Mouse (Mus musculus) CH12.LX (cell line): ENCODE data around the gene Ate1.

Experiments
- CTCF ChIP-seq, 2 experiments: IDR thresholded peaks in 1 of 2; conservative IDR thresholded peaks in 1 of 2; 2 replicates each; pipeline ENCODE4 v1.5.1; 2011 to 2012; ENCODE audit warnings: low read depth in 2 of 2, low read length in 2 of 2, improper control_type of control experiment in 1 of 2, inconsistent platforms in 1 of 2, mild to moderate bottlenecking in 1 of 2, moderate library complexity in 1 of 2
- E2F4 ChIP-seq: IDR thresholded peaks from 2 replicates; pipeline ENCODE4 v1.6.1; 2011; ENCODE audit warnings: low read depth, low read length, improper control_type of control experiment; ENCODE audit not compliant: insufficient replicate concordance
- NELFE ChIP-seq: IDR thresholded peaks from 2 replicates; pipeline ENCODE4 v1.6.1; 2011; ENCODE audit warnings: low read depth, low read length, improper control_type of control experiment
- POLR2A ChIP-seq: IDR thresholded peaks from 2 replicates; pipeline ENCODE4 v1.6.1; 2011; ENCODE audit warnings: low read depth, mild to moderate bottlenecking, improper control_type of control experiment, low read length
- ZC3H11A ChIP-seq: IDR thresholded peaks from 2 replicates; pipeline ENCODE4 v1.6.1; 2012; ENCODE audit warnings: low read depth, mild to moderate bottlenecking, inconsistent platforms, low read length, improper control_type of control experiment
- ZMIZ1 ChIP-seq: IDR thresholded peaks from 2 replicates; pipeline ENCODE4 v1.6.1; 2012; ENCODE audit warnings: low read depth, mild to moderate bottlenecking, inconsistent platforms, low read length, improper control_type of control experiment

DNA sequence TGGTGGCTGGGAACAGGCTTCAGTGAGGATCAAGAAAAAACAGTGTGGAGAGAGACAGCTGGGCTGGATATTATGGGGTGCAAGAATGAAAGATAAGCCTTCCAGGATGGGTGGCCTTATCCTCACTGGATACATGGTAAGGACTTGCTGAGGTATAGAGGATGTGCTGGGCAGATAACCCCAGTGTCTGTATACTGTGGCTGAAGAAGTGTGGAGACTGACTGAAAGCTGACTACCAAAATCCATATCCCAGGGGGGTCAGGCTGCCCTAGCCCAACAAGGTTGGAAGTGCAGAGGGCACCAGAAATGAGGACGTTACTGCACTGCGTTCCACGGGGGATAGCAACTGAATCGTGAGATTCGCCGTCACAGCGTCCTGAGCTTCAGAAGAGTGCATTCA lies 139.8 kb downstream of the Ate1 start:
- no peak for TF ChIP-seq CTCF (conservative IDR thresholded peaks at IDR 0.05 in 1 of 2, IDR thresholded peaks at IDR 0.05 in 1 of 2; ENCODE audit: low read depth in 2 of 2, low read length in 2 of 2)
- no peak for TF ChIP-seq POLR2A
- TF ChIP-seq ZC3H11A: no peak
- TF ChIP-seq ZMIZ1: no peak
- TF ChIP-seq NELFE: no peak
- TF ChIP-seq E2F4: no peak
